Mouse (Mus musculus): ENCODE measurements around the gene Cfap298.

Gene Cfap298

DNA sequence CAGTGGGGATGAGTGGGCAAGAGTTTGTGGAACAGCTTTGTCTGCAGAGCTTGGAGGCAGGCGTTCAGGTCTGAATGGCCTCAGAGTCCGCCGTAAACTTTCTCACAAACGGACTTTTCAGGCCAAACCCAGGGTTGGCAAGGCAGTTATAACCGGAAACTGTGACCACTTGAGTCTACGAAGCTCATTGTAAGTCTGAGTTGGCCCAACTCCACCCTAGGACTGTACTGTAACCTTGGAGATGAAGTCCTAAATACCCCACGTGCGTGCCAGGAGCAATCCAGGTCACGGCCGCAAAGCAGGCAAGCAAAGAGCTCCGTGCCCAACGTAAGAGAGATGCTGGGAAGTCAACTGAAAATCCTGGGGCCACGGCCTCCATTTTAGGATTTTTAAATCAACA lies 23.1 kb downstream of the Cfap298 start:
- peak; percentile 24 to 60 for DNase-seq

DNA sequence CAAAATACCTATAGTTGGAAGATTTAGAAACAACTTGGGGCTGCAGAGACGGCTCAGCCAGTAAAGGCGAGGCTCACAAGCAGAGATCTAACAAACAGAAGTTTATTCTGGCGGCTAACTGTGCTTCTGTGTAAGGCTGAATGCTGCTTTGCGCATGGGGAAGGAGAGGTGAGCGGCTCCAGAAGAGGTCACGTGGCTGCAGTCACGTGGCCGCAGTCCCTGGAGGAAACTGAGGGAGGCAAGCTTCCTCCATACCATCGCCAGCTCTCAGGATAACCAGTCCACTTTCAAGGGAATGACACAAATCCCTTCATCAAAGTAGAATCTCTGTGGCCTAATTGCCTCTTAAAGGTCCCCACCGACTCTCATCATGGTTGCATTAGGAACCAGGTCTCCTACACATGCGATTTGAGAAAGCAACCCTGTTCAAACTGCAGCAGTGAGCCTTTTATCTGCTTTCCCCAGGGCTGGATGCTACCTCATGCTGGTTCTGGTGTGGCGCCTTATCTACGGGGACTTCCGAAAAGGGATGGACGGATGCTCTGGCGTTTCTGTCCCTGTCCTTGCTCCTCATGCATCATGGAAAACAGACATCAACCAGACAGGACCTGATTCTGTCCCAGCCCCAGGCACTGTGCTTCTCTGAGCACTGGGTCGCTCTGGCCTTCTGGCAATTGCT lies 23.9 kb downstream of the Cfap298 start:
- no peak for DNase-seq

DNA sequence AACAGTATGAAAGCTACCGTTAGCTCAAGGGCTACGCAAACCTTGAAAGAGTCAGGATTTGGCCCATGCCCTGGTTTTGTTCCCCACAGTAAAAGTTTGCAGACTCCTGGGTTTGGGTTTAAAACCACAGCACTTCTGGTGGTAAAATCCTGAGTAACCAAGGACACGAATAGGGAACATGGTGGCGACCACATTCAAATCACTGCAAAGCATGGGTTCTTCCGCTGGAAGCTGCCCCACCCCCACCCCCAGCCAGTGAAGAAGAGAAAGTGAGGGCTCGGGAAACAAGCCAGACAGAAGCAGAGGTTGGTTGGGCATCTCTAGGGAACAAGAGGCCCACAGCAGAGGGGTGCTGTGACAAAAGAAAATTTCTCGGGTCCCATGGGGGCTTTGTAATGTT lies 27.7 kb downstream of the Cfap298 start:
- DNase-seq = no peak

DNA sequence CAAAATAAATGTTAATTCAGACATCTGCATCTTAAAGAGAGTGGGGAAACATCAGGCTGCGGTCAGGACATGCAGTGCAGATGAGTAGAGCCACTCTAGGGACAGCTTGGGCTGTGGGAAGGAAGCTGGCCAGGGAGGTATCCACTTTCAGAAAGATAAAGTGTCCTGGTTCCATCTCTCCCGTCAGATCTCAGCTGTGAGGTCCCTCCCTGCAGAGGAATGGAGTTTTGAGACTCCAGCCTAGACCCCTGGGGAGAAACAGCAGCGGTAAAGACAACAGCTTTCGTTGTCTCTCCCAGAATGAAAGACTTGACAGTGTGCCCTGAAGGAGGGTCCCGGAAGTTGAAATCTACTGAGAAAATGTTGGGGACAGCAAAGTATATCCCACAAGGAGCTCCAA lies 31.6 kb downstream of the Cfap298 start:
- DNase-seq = no peak

DNA sequence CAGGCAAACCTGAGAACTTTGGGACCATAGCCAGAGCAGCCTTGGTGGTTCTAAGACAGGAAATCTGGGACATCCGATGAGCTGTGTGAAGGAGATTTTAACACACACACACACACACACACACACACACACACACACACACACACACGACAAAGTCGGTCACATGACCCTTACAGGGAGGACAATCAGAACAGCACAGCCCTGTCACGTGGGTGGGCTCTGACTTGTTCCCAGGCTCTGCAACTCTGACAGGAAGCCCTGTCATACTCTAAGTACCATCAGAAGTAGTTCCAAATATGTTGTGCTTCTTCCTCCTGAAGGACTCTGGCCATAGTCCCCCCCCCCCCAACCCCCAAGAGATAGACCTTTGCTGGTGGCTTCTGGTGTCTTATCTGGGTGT lies 33.5 kb downstream of the Cfap298 start:
- no peak for DNase-seq

DNA sequence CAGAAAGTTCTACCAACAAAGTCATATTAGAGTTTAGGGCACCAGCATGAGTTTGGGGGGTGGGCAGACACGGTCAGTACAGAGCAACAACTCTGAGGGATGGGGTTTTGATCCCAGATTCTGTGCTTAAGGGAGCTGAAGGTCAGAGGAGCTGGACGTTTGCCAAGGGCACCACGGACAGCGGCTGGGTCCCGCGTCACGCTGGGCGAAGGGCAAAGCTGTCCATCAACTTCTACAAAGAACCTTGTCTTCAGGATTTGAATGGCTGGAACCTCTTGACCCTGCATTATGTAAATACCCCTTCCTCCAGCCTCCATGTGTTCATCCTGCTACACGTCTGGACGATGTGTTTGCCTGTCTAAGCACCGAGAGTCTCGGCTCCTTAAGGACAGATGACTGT lies 35.4 kb downstream of the Cfap298 start:
- DNase-seq = no peak

DNA sequence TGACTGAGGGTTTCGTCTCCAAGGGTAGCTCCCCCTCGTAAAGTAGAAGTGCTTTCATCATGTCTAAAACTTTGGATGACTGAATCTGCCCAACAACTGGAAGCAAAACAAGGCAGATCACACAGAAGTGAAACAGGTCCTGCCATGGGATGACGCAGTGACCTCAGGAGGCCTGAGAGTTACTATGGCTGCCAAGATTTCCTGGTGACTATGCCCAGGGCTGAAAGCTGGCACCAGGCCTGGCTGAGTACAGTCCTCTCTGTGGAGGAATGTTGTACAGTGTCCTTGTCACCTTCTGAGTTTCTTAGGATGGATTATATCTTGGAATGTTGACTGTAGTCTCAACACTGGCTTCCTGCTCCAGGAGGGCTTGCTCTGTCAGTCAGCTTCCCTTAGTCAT lies 37.3 kb downstream of the Cfap298 start:
- peak in 1 of 2 experiments; percentile 28 for DNase-seq

DNA sequence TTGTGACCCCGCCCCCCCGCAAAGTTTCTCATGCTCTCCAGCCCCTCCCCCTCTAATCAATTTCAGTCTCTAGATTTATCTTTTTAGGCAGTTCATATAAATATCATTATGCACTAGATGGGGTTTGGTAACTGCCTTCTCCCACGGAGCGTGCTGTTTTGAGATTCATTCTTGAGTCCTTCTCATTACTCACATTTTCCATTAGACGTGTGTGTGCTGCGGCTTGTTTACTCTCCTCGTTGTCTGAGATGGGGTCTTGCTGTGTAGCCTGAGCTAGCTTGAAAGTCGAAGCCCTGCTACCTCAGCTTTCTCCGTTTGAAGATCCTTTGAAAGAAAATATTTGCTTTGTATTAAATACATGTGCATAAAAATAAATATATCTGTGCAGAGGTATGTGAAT lies 41.1 kb downstream of the Cfap298 start:
- DNase-seq = no peak

DNA sequence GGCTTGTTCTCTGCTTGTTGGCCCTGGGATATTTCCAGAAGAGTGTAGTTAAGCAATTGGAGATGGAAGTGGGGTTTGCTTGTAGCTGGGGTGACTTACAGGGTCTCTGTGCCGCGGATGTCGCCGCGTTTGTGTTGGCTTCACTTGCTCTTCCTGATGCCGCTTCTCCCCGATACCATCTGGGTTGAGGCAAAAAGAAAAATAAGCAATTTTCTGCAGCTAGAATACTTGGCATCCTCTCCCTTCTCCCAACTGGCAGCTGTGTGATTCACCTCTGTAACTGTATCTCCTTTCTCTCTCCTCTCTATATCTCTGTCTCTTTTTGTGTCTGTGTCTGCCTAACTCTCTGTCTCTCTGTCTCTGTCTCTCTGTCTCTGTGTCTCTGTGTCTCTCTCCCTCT lies 41.9 kb downstream of the Cfap298 start:
- DNase-seq = no peak

DNA sequence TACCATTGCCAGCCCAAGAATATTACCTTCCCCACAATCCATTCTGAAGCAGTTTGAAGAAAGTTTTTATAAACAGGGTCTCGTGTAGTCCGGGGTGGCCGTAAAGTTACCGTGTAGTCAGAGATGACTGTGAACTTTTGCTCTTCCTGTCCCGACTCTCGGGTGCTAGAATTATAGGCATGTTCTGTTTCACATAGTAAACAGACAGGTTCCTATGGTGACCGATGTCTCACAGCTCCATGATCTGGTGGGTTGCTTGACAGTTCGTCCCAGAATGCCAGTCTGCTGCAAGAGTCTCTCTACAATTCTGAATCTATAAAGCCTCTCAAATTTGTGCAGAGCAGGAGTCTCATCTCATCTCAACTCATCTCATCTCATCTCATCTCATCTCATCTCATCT lies 42.8 kb downstream of the Cfap298 start:
- DNase-seq = no peak

DNA sequence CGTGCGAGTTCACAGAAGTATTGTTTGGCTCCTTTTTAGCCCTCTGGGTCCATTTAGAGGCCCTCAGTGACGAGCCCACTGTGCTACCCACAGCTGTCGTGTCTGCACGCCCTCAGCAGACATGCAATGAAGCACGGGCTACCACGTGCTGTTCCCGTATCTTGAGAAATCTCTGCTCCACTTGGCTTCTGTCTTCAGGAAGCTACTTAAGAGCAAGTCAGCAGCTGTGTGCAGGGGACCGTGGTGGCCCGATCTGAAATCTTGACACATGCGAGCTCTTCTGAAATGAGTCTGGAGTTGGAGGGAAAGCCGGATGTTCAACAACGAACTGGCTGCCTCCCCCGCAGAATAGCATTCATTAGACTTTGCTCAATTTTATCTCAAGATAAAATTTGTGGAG lies 43.3 kb downstream of the Cfap298 start:
- peak in 1 of 2 experiments; percentile 32 for DNase-seq

DNA sequence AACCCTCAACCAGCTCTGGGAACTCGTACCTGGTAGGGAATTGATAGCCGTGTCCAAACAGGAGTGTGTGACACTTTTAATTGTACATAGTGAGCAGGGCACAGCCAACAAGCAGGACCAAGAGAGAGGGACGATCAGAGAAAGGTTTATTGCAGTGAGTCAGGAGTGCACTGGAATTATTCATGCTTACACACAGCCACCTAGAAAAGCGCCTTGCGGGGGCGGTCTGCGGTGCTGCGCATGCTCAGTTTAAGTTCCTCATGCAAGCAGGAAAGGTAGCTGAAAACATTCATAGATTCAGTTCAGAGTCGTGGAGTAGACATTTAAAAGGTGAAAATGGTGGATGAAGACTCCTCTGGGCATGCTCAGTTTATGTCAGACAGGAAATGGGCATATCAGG lies 44.2 kb downstream of the Cfap298 start:
- DNase-seq = no peak

DNA sequence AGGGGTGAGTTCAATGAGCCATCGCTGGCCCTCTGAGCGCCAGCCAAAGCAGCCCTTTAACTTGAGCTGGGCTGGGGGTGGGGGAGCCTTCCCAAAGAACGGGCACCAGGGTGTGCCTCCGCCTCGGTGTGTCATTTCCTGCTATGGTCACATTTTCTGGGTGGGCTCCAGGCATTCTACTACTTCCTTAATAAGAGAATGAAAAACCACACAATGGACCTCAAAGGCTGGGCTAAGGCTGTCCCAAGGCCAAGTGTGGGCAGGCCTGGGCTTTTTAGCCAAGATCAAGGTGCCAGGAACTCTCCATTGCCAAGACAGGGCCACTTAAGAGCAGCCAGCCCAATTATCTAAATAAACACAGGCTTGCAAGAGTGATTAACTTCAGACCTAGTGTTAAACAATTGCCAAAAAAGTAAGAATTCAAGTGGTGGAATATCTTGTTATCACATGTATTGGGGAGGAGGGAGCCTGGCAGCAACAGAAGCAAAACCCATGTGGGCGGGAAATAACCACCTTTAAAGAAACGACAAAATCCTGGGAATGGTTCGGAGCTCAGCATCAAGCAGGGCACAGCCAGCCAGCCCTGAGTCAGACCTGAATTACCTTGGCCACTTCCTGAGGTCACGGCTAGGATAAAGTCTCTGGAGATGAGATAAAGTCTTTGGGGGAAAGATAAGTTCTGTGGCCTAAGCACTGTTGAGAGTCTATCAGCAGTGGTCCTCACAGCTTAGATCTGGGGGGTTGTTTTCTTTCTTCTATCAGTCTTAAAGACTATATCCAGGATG lies 48.9 kb downstream of the Cfap298 start:
- peak; percentile 79 for DNase-seq

DNA sequence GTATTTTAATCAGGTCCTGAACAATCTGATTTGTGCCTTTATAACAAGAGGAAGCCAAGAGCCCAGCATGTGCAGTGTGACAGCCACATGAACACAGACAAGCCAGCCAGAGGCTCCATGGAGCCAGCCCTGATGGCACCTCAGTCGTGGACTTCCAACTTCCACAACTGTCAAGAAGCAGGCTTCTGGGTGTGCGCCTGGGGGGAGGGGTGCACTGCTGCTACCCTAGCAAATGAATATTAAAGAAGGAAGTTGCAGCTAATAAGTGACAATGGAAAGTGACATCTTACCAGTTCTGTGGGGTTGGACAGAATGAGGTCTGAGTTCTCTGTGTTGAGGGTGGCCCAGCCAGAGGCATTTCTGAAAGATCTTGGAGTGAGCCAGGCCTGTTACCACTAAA lies 49.6 kb downstream of the Cfap298 start:
- DNase-seq = no peak

DNA sequence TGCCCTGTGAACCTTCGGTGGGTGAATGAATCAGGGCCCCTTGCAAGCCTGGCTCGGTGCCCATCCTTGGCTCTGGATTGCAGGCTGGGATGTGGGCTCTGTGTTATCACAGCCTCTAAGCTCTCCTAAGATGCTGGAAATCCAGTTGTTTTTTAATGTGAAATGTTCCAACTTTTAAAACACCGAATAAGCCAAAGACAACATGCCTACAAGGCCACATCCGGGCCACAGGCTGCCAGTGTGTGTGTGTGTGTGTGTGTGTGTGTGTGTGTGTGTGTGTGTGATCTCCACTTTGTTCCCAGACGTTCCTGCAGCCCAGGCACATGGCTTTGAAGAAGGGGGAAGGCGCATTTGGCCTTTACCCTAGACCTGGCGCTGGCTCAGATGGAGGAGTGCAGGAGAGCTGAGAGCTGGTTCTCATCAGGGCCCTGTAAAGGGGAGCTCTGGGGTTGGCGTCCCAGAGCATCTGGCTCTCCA lies 52.4 kb downstream of the Cfap298 start:
- no peak for DNase-seq

DNA sequence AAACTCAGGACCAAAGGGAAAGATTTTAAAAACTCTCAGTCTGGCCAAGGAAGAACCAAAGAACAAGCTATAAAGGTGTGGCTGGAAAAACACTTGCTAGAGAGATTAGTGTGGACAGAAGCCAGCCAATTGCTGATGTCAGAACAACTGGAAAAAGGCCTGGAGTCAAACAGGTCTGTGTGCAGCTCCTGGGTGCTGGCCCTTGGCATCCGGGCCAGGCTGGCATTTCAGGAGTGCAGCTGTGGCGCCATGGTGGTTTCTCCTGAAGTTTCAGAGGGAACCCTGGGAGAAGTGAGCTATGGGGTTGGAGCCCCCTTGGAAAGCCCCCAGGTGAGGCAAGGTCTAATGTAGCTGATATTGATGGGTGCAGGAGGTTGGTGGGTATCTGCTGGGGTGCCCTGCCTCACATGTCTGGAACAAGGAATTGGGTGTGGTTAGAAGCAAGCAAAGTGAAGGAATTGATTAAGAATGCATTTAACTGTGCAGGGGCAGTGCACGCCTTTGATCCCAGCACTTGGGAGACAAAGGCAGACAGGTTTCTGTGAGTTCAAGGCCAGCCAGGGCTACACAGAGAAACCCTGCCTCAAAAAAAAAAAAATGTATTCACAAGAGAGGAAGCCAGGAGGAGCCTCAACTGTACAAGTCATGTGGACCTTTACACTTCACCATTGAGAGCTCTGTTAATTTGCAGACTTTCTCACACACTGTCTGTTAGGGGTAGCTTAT lies 56.6 kb downstream of the Cfap298 start:
- peak in 1 of 2 experiments; percentile 45 for DNase-seq
